Mouse (Mus musculus) heart, embryonic 11.5 days (tissue): ENCODE measurements at regions not wholly inside any gene's neighbourhood (a gene's known extent, or its start where the extent isn't known, plus 50 kb on each side); places are given as distances from the start of the nearest gene placed in this dataset.

Experiments used
- ATAC-seq: fragments of 200-750 bp; cut with Nextera tagmentation; replicated peaks from 2 replicates; pipeline ENCODE4 v1.8.0; 2017; ENCODE audit warnings: moderate library complexity; ENCODE audit not compliant: insufficient number of reproducible peaks, low FRiP score, low TSS enrichment
- H3K27ac ChIP-seq: fragments of 300-500 bp; sonication (generic); 2 replicates; pipeline ENCODE4 v1.5.1; 2014; ENCODE audit warnings: mild to moderate bottlenecking, low read depth, low read length
- H3K27me3 ChIP-seq: fragments of 300-500 bp; sonication (generic); 2 replicates; pipeline ENCODE4 v1.6.1; 2014; ENCODE audit warnings: mild to moderate bottlenecking, low read length, mixed read lengths; ENCODE audit not compliant: control insufficient read depth, insufficient read depth
- H3K36me3 ChIP-seq: fragments of 300-500 bp; sonication (generic); 2 replicates; pipeline ENCODE4 v1.6.1; 2014; ENCODE audit warnings: mild to moderate bottlenecking, low read length, moderate library complexity, mixed read lengths; ENCODE audit not compliant: control insufficient read depth, insufficient read depth
- H3K4me1 ChIP-seq: fragments of 300-500 bp; sonication (generic); 2 replicates; pipeline ENCODE4 v1.6.1; 2014; ENCODE audit warnings: low read length; ENCODE audit not compliant: control insufficient read depth, insufficient read depth
- H3K4me2 ChIP-seq: fragments of 300-500 bp; sonication (generic); 2 replicates; pipeline ENCODE4 v1.6.1; 2014; ENCODE audit warnings: mild to moderate bottlenecking, moderate library complexity
- H3K4me3 ChIP-seq: fragments of 300-500 bp; sonication (generic); 2 replicates; pipeline ENCODE4 v1.5.1; 2014; ENCODE audit warnings: low read depth, low read length
- H3K9ac ChIP-seq: fragments of 300-500 bp; sonication (generic); 2 replicates; pipeline ENCODE4 v1.6.1; 2014; ENCODE audit warnings: mild to moderate bottlenecking, low read depth, low read length, moderate library complexity
- H3K9me3 ChIP-seq: fragments of 300-500 bp; sonication (generic); replicated peaks from 2 replicates; pipeline ENCODE4 v1.6.1; 2016; ENCODE audit warnings: low read length; ENCODE audit not compliant: control insufficient read depth
- WGBS: fragments of 180-500 bp; shearing (Covaris S2); extraction: QIAGEN DNeasy Blood & Tissue Kit; methylation state at CpG from one replicate; pipeline ENCODE4 v1.1.7; 2014; ENCODE audit not compliant: insufficient replicate concordance; 5-methylcytosine and 5-hydroxymethylcytosine counted together

GRCm38 (mm10) chr11:84637268-84637667 is 111.9 kb upstream of the Lhx1 start:
- peaks cover 50% of the 10 kb centered on the region for H3K27me3 ChIP-seq
- no peak overlapping the region for H3K4me3 ChIP-seq
- no peak overlapping the region for H3K27ac ChIP-seq
- no peaks in the 10 kb centered on the region for H3K36me3 ChIP-seq
- H3K4me2 ChIP-seq: no peak overlapping the region
- no peaks in the 10 kb centered on the region for H3K4me1 ChIP-seq
- no peak overlapping the region for H3K9ac ChIP-seq
- 48% methylated on average over 8 of the region's 8 CpGs for WGBS
- no peak for ATAC-seq
- H3K9me3 ChIP-seq: no peaks in the 10 kb centered on the region

DNA sequence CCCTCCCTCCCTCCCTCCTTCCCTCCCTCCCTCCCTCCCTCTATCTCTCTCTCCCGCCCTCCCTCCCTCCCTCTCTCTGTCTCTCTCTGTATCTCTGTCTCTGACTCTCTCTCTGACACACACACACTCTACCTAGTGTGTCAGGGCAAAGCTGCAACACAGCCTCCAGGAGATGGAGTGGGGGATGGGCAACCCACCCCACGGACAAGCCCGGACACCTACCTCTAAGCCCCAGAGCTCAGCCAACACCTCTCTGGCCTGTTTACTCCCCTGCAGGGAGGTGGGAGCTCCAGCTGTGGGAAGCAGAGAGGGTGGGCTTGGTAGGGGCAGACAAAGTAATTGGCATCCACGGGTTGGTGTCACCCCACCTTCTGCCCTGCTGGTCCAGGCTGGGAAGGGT is 109.7 kb upstream of the Lhx1 start:
- H3K9me3 ChIP-seq: no peaks in the 10 kb centered on the region
- no peak overlapping the region for H3K4me3 ChIP-seq
- no peaks in the 10 kb centered on the region for H3K36me3 ChIP-seq
- H3K4me1 ChIP-seq: no peaks in the 10 kb centered on the region
- no peak overlapping the region for H3K27ac ChIP-seq
- WGBS: 18% methylated on average over 3 of the region's 4 CpGs
- no peak for ATAC-seq
- H3K9ac ChIP-seq: no peak overlapping the region
- no peak overlapping the region for H3K4me2 ChIP-seq
- H3K27me3 ChIP-seq: peaks cover 31% of the 10 kb centered on the region

DNA sequence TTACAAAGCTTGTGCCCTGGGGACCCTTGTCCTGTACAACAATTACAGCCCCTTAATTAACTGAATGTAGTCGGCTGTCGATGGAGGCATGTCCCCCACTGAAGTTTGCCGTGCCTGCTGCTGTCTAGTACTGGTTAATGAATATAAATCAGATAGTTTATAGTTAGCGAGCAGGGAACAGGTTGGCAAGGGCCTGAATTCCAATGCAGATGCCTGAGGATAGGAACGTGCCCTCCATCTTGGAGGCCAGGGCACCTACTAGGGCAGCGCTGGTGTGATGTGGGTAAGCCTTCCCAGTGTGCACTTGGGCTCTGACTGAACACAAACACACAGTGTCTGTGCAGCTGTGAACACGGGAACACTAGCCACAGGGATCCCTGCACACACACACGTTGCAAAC is 108.0 kb upstream of the Lhx1 start:
- WGBS: 73% methylated on average over 8 of the region's 8 CpGs
- Histone ChIP-seq H3K36me3 (no peaks in the 10 kb centered on the region), H3K9me3 (no peaks in the 10 kb centered on the region), H3K27me3 (peaks cover 16% of the 10 kb centered on the region), H3K9ac (no peak overlapping the region), H3K4me2 (no peak overlapping the region), H3K4me3 (no peak overlapping the region), H3K27ac (no peak overlapping the region), H3K4me1 (no peaks in the 10 kb centered on the region)
- ATAC-seq: no peak

DNA sequence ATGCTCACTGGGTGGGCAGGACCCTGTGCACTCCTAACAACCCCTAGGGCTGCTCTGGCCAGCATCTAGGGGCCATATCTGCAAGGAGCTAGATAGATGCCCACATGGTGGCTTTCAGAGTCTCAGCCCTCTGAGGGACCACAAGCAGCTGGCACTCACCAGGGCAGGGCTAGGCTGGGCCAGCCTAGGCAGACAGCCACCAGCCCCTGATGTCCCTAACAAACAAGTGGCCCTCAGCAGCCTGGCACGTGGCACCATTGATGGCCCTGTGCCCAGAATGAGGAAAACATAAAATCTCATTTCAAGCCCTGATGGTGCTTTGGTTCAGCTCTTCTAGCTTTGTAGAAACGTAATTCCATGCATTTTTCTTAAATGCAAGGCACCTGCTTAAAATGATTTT is 102.8 kb upstream of the Lhx1 start:
- 73% methylated on average over 2 of the region's 2 CpGs for WGBS
- H3K9me3 ChIP-seq: no peaks in the 10 kb centered on the region
- H3K4me3 ChIP-seq: no peak overlapping the region
- H3K4me1 ChIP-seq: no peaks in the 10 kb centered on the region
- no peak overlapping the region for H3K4me2 ChIP-seq
- no peak overlapping the region for H3K27ac ChIP-seq
- ATAC-seq: no peak
- no peaks in the 10 kb centered on the region for H3K36me3 ChIP-seq
- 0 out of 2 replicates have a peak, but pooled peaks cover 2% of the 10 kb centered on the region for H3K27me3 ChIP-seq
- H3K9ac ChIP-seq: no peak overlapping the region

- H3K4me3 ChIP-seq: no peak overlapping the region
- H3K27ac ChIP-seq: no peak overlapping the region
- H3K9ac ChIP-seq: no peak overlapping the region
- H3K4me2 ChIP-seq: no peak overlapping the region
- H3K9me3 ChIP-seq: no peaks in the 10 kb centered on the region
- H3K4me1 ChIP-seq: no peaks in the 10 kb centered on the region
- WGBS: 76% methylated on average over 11 of the region's 11 CpGs
- no peaks in the 10 kb centered on the region for H3K36me3 ChIP-seq
- no peak for ATAC-seq
- 0 out of 2 replicates have a peak, but pooled peaks cover 2% of the 10 kb centered on the region for H3K27me3 ChIP-seq
Measured at GRCm38 (mm10) chr11:84627685-84628084, 102.3 kb upstream of the Lhx1 start.

DNA sequence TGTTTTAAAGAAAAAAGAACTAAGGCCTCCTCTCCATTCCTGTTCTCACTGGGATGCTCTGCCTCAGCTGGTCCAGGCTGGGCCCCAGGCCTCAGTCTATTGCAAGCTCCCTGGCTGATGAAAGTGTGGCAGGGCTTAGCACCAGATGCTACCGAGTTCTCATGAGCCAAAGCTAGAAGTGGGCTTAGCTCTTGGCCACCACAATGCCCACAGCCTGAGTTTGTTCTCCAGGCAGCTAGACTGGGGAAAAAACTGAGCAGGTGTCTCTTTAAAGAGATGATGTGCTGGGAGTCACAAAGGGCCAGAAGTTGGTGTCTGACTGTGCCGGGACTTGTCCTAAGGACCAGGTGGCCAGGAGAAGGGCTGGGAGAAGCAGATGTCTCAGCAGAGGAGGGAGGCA is 101.9 kb upstream of the Lhx1 start:
- no peak overlapping the region for H3K9ac ChIP-seq
- 0 out of 2 replicates have a peak, but pooled peaks cover 2% of the 10 kb centered on the region for H3K27me3 ChIP-seq
- H3K27ac ChIP-seq: no peak overlapping the region
- H3K9me3 ChIP-seq: no peaks in the 10 kb centered on the region
- no peak for ATAC-seq
- H3K4me2 ChIP-seq: no peak overlapping the region
- 63% methylated on average over 2 of the region's 2 CpGs for WGBS
- H3K36me3 ChIP-seq: no peaks in the 10 kb centered on the region
- H3K4me3 ChIP-seq: no peak overlapping the region
- no peaks in the 10 kb centered on the region for H3K4me1 ChIP-seq

DNA sequence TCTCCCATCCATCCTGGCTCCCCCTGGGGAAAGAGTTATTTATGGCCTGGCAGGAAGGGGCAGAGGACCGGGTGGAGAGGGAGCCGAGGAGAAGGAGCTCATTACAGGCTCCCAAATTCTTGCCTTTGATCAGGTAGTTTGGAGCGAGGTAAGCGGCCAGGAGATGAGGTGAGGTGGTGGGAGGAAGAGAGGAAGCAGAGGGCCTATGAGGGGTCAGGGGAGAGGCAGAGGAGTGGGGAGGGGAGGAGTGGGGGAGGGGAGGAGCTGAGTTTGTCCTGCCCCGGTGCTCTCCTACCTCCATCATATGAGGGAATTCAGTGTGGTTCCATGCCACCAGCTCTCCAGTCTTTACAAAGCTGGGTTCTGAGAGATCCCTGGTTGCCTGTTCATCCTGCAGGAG is 98.8 kb upstream of the Lhx1 start:
- H3K4me2 ChIP-seq: no peak overlapping the region
- WGBS: 17% methylated on average over 5 of the region's 5 CpGs
- no peak overlapping the region for H3K27ac ChIP-seq
- no peaks in the 10 kb centered on the region for H3K4me1 ChIP-seq
- 0 out of 2 replicates have a peak, but pooled peaks cover 2% of the 10 kb centered on the region for H3K27me3 ChIP-seq
- H3K36me3 ChIP-seq: no peaks in the 10 kb centered on the region
- no peak overlapping the region for H3K4me3 ChIP-seq
- no peak for ATAC-seq
- H3K9me3 ChIP-seq: no peaks in the 10 kb centered on the region
- no peak overlapping the region for H3K9ac ChIP-seq

DNA sequence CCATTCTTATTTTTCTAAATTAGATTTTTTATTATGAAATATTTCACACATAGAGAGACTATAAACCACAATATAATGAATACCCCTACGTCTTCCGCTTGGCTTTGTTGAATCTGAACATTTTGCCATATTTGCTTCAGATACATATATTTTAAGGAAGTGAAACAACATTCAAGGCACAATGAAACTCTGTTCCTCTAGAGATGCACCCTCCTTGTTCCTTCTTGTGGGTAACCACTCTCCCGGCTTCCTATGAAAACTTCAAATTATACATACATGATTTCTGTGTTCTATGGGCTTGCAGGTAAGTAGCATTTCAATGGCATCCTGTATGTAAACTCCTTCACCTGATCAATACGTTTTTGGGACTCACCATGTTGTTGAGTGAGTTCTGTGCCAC is 94.4 kb upstream of the Lhx1 start:
- ATAC-seq: no peak
- H3K4me2 ChIP-seq: no peak overlapping the region
- H3K9ac ChIP-seq: no peak overlapping the region
- 83% methylated on average over 4 of the region's 4 CpGs for WGBS
- H3K4me3 ChIP-seq: no peak overlapping the region
- H3K36me3 ChIP-seq: no peaks in the 10 kb centered on the region
- H3K4me1 ChIP-seq: no peaks in the 10 kb centered on the region
- no peak overlapping the region for H3K27ac ChIP-seq
- no peaks in the 10 kb centered on the region for H3K27me3 ChIP-seq
- H3K9me3 ChIP-seq: no peaks in the 10 kb centered on the region

GRCm38 (mm10) chr11:84618576-84618975 is 93.2 kb upstream of the Lhx1 start:
- Histone ChIP-seq H3K36me3 (no peaks in the 10 kb centered on the region), H3K4me1 (no peaks in the 10 kb centered on the region), H3K4me2 (no peak overlapping the region), H3K27me3 (no peaks in the 10 kb centered on the region), H3K9ac (no peak overlapping the region), H3K4me3 (no peak overlapping the region), H3K27ac (no peak overlapping the region), H3K9me3 (no peaks in the 10 kb centered on the region)
- 86% methylated on average over 3 of the region's 3 CpGs for WGBS
- ATAC-seq: no peak
